In the genomic region with DNA sequence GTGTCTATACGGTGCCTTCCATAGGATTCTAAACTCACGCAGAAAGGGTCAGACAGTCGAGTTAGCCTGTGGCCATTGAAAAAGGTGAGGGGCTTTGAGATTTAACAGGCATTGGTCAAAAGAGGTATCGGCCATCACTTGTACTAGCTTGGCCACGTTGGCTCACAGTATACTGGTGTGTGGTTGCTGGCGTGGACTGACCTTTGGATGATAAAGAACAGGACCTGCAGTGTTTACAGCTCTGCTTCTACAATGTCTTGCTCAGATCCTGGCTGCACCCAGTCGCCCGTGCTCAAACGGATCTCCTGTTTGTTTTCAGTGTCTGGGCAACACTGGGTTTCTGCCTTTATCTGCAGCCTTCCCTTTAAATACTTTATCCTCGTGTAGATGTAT, we compare ENCODE assay signal across 12 mouse cellular contexts. TPM values are rescaled to one million over a fixed set of nuclear protein-coding genes. Genes with fewer than 3 reads are reported as not detected.
DNase-seq lines count a peak whose midpoint lies in the region; ATAC-seq and TF ChIP-seq lines count a peak whose summit lies in the region.
"Had no signal": no experiment of that assay in that cellular context is flagged by ENCODE, and none has a peak within 500 bp of the region (broad histone marks: within the 10 kb centered on the region; RNA-seq: fewer than 3 reads in every experiment).

No protein-coding gene starts in this region.

- H3K4me3 ChIP-seq in hindbrain, postnatal 0 days (ENCODE audit: low read length) = no peak overlapping the region
- H3K4me3 ChIP-seq in hindbrain, embryonic 10.5 days = no peak overlapping the region
- no peak overlapping the region for H3K4me3 ChIP-seq in lung, postnatal 0 days (ENCODE audit: low read depth, low read length)
- H3K4me3 ChIP-seq in liver, embryonic 12.5 days = no peak overlapping the region
- peak overlapping the region; percentile 47 for H3K4me3 ChIP-seq in stomach, embryonic 16.5 days (replicated peaks; ENCODE audit: low read length)

- 71% methylated on average over 10 of the region's 10 CpGs for WGBS in hindbrain, postnatal 0 days
- WGBS in hindbrain, embryonic 10.5 days = 81% methylated on average over 10 of the region's 10 CpGs
- WGBS in lung, postnatal 0 days = 33% methylated on average over 10 of the region's 10 CpGs
- 57% methylated on average over 10 of the region's 10 CpGs for WGBS in liver, embryonic 12.5 days (ENCODE audit: insufficient replicate concordance)
- WGBS in stomach, embryonic 16.5 days = 36% methylated on average over 10 of the region's 10 CpGs

- TF ChIP-seq CTCF in hindbrain, postnatal 0 days (IDR thresholded peaks at IDR 0.05; ENCODE audit: low read depth) = no peak
- TF ChIP-seq CTCF in lung, postnatal 0 days (IDR thresholded peaks at IDR 0.05) = no peak

- H3K4me1 ChIP-seq in hindbrain, postnatal 0 days (ENCODE audit: insufficient read depth, low read length) = no peaks in the 10 kb centered on the region
- H3K4me1 ChIP-seq in hindbrain, embryonic 10.5 days (replicated peaks) = peaks cover 7% of the 10 kb centered on the region
- H3K4me1 ChIP-seq in lung, postnatal 0 days (ENCODE audit: insufficient read depth, low read depth, low read length) = no peaks in the 10 kb centered on the region
- H3K4me1 ChIP-seq in liver, embryonic 12.5 days = peaks cover 5% of the 10 kb centered on the region; the same call in 1 of the 2 replicates
- H3K4me1 ChIP-seq in stomach, embryonic 16.5 days (ENCODE audit: control insufficient read depth, insufficient read depth, low read length) = peaks cover 7% of the 10 kb centered on the region; the same call in 1 of the 2 replicates

- H3K9ac ChIP-seq in hindbrain, postnatal 0 days (replicated peaks; ENCODE audit: low read length) = no peak overlapping the region
- no peak overlapping the region for H3K9ac ChIP-seq in lung, postnatal 0 days (replicated peaks; ENCODE audit: low read depth)
- H3K9ac ChIP-seq in liver, embryonic 12.5 days = no peak overlapping the region
- no peak overlapping the region for H3K9ac ChIP-seq in stomach, embryonic 16.5 days (ENCODE audit: low read length)

- no peaks in the 10 kb centered on the region for H3K36me3 ChIP-seq in hindbrain, postnatal 0 days (ENCODE audit: insufficient read depth, low read length)
- H3K36me3 ChIP-seq in hindbrain, embryonic 10.5 days = no peaks in the 10 kb centered on the region
- H3K36me3 ChIP-seq in lung, postnatal 0 days (ENCODE audit: insufficient read depth, low read length) = no peaks in the 10 kb centered on the region
- no peaks in the 10 kb centered on the region for H3K36me3 ChIP-seq in liver, embryonic 12.5 days
- H3K36me3 ChIP-seq in stomach, embryonic 16.5 days (ENCODE audit: control insufficient read depth, insufficient read depth, low read length) = no peaks in the 10 kb centered on the region

- no peak for DNase-seq in hindbrain, postnatal 0 days (ENCODE audit: low spot score)
- DNase-seq in hindbrain, embryonic 10.5 days (ENCODE audit: low spot score) = no peak
- DNase-seq in lung, postnatal 0 days (ENCODE audit: low spot score) = no peak
- DNase-seq in lung, postnatal 10 days = no peak
- no peak for DNase-seq in adrenal gland, adult (ENCODE audit: inconsistent age in 2 of 2, low spot score in 1 of 2)
- no peak for DNase-seq in thymus, postnatal 4 days
- DNase-seq: forebrain, postnatal 0 days had no signal

- H3K4me2 ChIP-seq in hindbrain, postnatal 0 days (ENCODE audit: low read depth, low read length) = no peak overlapping the region
- 0 out of 2 replicates have a peak overlapping the region, but pooled peaks have one; percentile 49 for H3K4me2 ChIP-seq in lung, postnatal 0 days (replicated peaks; ENCODE audit: low read depth, low read length)
- H3K4me2 ChIP-seq in liver, embryonic 12.5 days = peak overlapping the region; percentile 67
- H3K4me2 ChIP-seq in stomach, embryonic 16.5 days (ENCODE audit: low read depth, low read length) = peak overlapping the region; percentile 61

- no peak for TF ChIP-seq EP300 in lung, postnatal 0 days (IDR thresholded peaks at IDR 0.05)

- no peaks in the 10 kb centered on the region for H3K9me3 ChIP-seq in hindbrain, postnatal 0 days (ENCODE audit: low read length)
- H3K9me3 ChIP-seq in hindbrain, embryonic 10.5 days = no peaks in the 10 kb centered on the region
- H3K9me3 ChIP-seq in lung, postnatal 0 days (ENCODE audit: low read length) = no peaks in the 10 kb centered on the region
- no peaks in the 10 kb centered on the region for H3K9me3 ChIP-seq in liver, embryonic 12.5 days (replicated peaks)
- no peaks in the 10 kb centered on the region for H3K9me3 ChIP-seq in stomach, embryonic 16.5 days (replicated peaks; ENCODE audit: control insufficient read depth, low read length)

- no peak overlapping the region for H3K27ac ChIP-seq in hindbrain, postnatal 0 days
- no peak overlapping the region for H3K27ac ChIP-seq in hindbrain, embryonic 10.5 days
- 0 out of 2 replicates have a peak overlapping the region, but pooled peaks have one; percentile 26 for H3K27ac ChIP-seq in lung, postnatal 0 days (ENCODE audit: low read length)
- H3K27ac ChIP-seq in liver, embryonic 12.5 days = peak overlapping the region; percentile 64; the same call in 1 of the 2 replicates
- peak overlapping the region; percentile 84 for H3K27ac ChIP-seq in stomach, embryonic 16.5 days (ENCODE audit: low read length)
- H3K27ac ChIP-seq: hindbrain, embryonic 14.5 days had no signal

- ATAC-seq in hindbrain, postnatal 0 days = peak; percentile 27; the same call in 1 of the 2 replicates
- ATAC-seq in lung, postnatal 0 days = no peak
- ATAC-seq in liver, embryonic 12.5 days = peak; percentile 41; the same call in 1 of the 2 replicates
- ATAC-seq in stomach, embryonic 16.5 days (ENCODE audit: insufficient read depth, low FRiP score) = peak; percentile 48; the same call in 1 of the 2 replicates

- no peaks in the 10 kb centered on the region for H3K27me3 ChIP-seq in hindbrain, postnatal 0 days (ENCODE audit: insufficient read depth, low read length)
- 0 out of 2 replicates have a peak, but pooled peaks cover 8% of the 10 kb centered on the region for H3K27me3 ChIP-seq in hindbrain, embryonic 10.5 days (ENCODE audit: insufficient read depth, poor library complexity, severe bottlenecking)
- no peaks in the 10 kb centered on the region for H3K27me3 ChIP-seq in lung, postnatal 0 days (replicated peaks; ENCODE audit: insufficient read depth, low read length)
- no peaks in the 10 kb centered on the region for H3K27me3 ChIP-seq in liver, embryonic 12.5 days (replicated peaks)
- no peaks in the 10 kb centered on the region for H3K27me3 ChIP-seq in stomach, embryonic 16.5 days (ENCODE audit: control insufficient read depth, insufficient read depth, low read length)

RNA-seq across cellular contexts. Expression of a gene that starts 0.8 kb away (rescaled TPM):
- total RNA-seq in hindbrain, postnatal 0 days (2014; rRNA removed) = 1.4 and 1.8 TPM in 2 replicates
- polyA plus RNA-seq in hindbrain, postnatal 0 days (2015; fragmentation: Nextera tagmentation; extraction: Ambion mirVana) = 2.8 and 3.9 TPM in 2 replicates
- 0.22 and 0.50 TPM in 2 replicates for polyA plus RNA-seq in hindbrain, embryonic 10.5 days (2016; fragmentation: Nextera tagmentation; extraction: Ambion mirVana)
- polyA plus RNA-seq in lung, postnatal 0 days (2015; fragmentation: Nextera tagmentation; extraction: Ambion mirVana) = 6.8 and 8.6 TPM in 2 replicates
- 4.3 and 5.0 TPM in 2 replicates for polyA plus RNA-seq in liver, embryonic 12.5 days (2016; fragmentation: Nextera tagmentation; extraction: Ambion mirVana)
- polyA plus RNA-seq in stomach, embryonic 16.5 days (2015; fragmentation: Nextera tagmentation; extraction: Ambion mirVana) = 10.3 and 12.3 TPM in 2 replicates
- total RNA-seq: gastrocnemius, postnatal 4 days; megakaryocyte-erythroid progenitor cell, adult 5-6 weeks had no signal

Comparison
In these comparisons a context has a peak if more than half of its experiments do, and no peak if none do; other contexts are left out.
1. H3K27ac ChIP-seq: peak in lung, postnatal 0 days (single experiment), liver, embryonic 12.5 days (single experiment) and stomach, embryonic 16.5 days (single experiment); none in hindbrain, postnatal 0 days (single experiment) and hindbrain, embryonic 10.5 days (single experiment).